Mouse (Mus musculus) neural tube, embryonic 15.5 days (tissue): ENCODE results near the gene Rap1gap. TPM values are rescaled to one million over a fixed set of nuclear protein-coding genes. Genes with fewer than 3 reads are reported as not detected.

Source experiments
- ATAC-seq: fragments of 200-750 bp; cut with Nextera tagmentation; 2 replicates; pipeline ENCODE4 v1.8.0; 2017; ENCODE audit warnings: mild to moderate bottlenecking, moderate TSS enrichment, moderate library complexity; ENCODE audit not compliant: low FRiP score
- H3K27ac ChIP-seq: fragments of 300-500 bp; sonication (generic); replicated peaks from 2 replicates; pipeline ENCODE4 v1.5.1; 2015; ENCODE audit warnings: mild to moderate bottlenecking, inconsistent platforms
- H3K27me3 ChIP-seq: fragments of 300-500 bp; sonication (generic); replicated peaks from 2 replicates; pipeline ENCODE4 v1.6.1; 2015; ENCODE audit warnings: inconsistent platforms
- H3K36me3 ChIP-seq: fragments of 300-500 bp; sonication (generic); 2 replicates; pipeline ENCODE4 v1.6.1; 2015; ENCODE audit warnings: inconsistent platforms
- H3K4me1 ChIP-seq: fragments of 300-500 bp; sonication (generic); 2 replicates; pipeline ENCODE4 v1.6.1; 2015; ENCODE audit warnings: inconsistent platforms
- H3K4me2 ChIP-seq: fragments of 300-500 bp; sonication (generic); 2 replicates; pipeline ENCODE4 v1.6.1; 2015; ENCODE audit warnings: inconsistent platforms, mild to moderate bottlenecking, moderate library complexity
- H3K4me3 ChIP-seq: fragments of 300-500 bp; sonication (generic); replicated peaks from 2 replicates; pipeline ENCODE4 v1.5.1; 2015; ENCODE audit warnings: mild to moderate bottlenecking, inconsistent platforms
- H3K9ac ChIP-seq: fragments of 300-500 bp; sonication (generic); replicated peaks from 2 replicates; pipeline ENCODE4 v1.6.1; 2015; ENCODE audit warnings: mild to moderate bottlenecking, inconsistent platforms
- H3K9me3 ChIP-seq: fragments of 300-500 bp; sonication (generic); replicated peaks from 2 replicates; pipeline ENCODE4 v1.6.1; 2016; ENCODE audit warnings: inconsistent platforms
- WGBS: fragments of 180-500 bp; shearing (Covaris S2); methylation state at CpG from one replicate; pipeline ENCODE4 v1.1.7; 2015; ENCODE audit warnings: mixed read lengths; 5-methylcytosine and 5-hydroxymethylcytosine counted together
- polyA plus RNA-seq: library from polyadenylated mRNA; unstranded; fragments of >200 nt; fragmentation: Nextera tagmentation; extraction: Ambion mirVana; gene quantifications from 2 replicates; pipeline ENCODE4 v1.2.1, GENCODE M21; 2015

Rap1gap gene
- polyA plus RNA-seq, 1 experiment from 2014 or later: 106 TPM

DNA sequence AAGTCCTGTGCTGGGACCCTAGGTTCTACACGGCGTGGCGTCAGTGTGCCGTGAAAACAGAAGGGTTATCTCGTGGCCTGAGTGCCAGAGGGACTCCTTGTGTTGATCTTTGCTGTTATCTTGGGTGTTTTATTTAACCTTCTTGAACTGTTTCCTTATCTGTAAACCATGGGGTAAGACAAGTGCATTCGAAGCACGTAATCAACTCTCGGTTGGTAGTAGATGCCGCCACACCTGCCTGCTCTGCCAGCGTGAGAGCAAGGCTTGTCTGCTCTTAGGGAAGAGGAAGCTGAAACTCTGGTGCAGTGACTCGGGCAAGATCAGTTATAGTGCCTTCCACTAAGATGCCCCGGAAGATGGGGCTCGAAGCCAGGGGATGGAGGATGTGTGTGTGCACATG lies 48.4 kb downstream of the Rap1gap start:
- peaks cover 20% of the 10 kb centered on the region for H3K4me1 ChIP-seq
- 91% methylated on average over 13 of the region's 13 CpGs for WGBS
- no peak overlapping the region for H3K9ac ChIP-seq
- no peaks in the 10 kb centered on the region for H3K27me3 ChIP-seq
- H3K27ac ChIP-seq: no peak overlapping the region
- H3K9me3 ChIP-seq: no peaks in the 10 kb centered on the region
- H3K4me2 ChIP-seq: no peak overlapping the region
- no peak overlapping the region for H3K4me3 ChIP-seq
- 0 out of 2 replicates have a peak, but pooled peaks cover 5% of the 10 kb centered on the region for H3K36me3 ChIP-seq
- ATAC-seq: no peak

- Histone ChIP-seq H3K9me3 (no peaks in the 10 kb centered on the region), H3K4me3 (no peak overlapping the region), H3K27ac (no peak overlapping the region), H3K9ac (no peak overlapping the region), H3K36me3 (0 out of 2 replicates have a peak, but pooled peaks cover 6% of the 10 kb centered on the region), H3K4me2 (no peak overlapping the region), H3K27me3 (no peaks in the 10 kb centered on the region), H3K4me1 (peaks cover 15% of the 10 kb centered on the region)
- ATAC-seq: no peak
- 35% methylated on average over 8 of the region's 8 CpGs for WGBS
These were observed 49.6 kb downstream of the Rap1gap start for GRCm38 (mm10) chr4:137714020-137714624.

GRCm38 (mm10) chr4:137717005-137717404 lies 52.5 kb downstream of the Rap1gap start:
- Histone ChIP-seq H3K4me2 (no peak overlapping the region), H3K36me3 (peaks cover 11% of the 10 kb centered on the region; the same call in 1 of the 2 replicates), H3K27me3 (no peaks in the 10 kb centered on the region), H3K27ac (no peak overlapping the region), H3K4me3 (no peak overlapping the region), H3K4me1 (peaks cover 14% of the 10 kb centered on the region), H3K9me3 (no peaks in the 10 kb centered on the region), H3K9ac (no peak overlapping the region)
- 65% methylated on average over 7 of the region's 7 CpGs for WGBS
- ATAC-seq: no peak

GRCm38 (mm10) chr4:137717671-137718070 lies 53.1 kb downstream of the Rap1gap start:
- Histone ChIP-seq H3K27me3 (no peaks in the 10 kb centered on the region), H3K27ac (no peak overlapping the region), H3K36me3 (peaks cover 11% of the 10 kb centered on the region; the same call in 1 of the 2 replicates), H3K4me1 (peaks cover 17% of the 10 kb centered on the region), H3K4me2 (no peak overlapping the region), H3K9me3 (no peaks in the 10 kb centered on the region), H3K4me3 (no peak overlapping the region), H3K9ac (no peak overlapping the region)
- no peak for ATAC-seq
- 78% methylated on average over 15 of the region's 15 CpGs for WGBS

DNA sequence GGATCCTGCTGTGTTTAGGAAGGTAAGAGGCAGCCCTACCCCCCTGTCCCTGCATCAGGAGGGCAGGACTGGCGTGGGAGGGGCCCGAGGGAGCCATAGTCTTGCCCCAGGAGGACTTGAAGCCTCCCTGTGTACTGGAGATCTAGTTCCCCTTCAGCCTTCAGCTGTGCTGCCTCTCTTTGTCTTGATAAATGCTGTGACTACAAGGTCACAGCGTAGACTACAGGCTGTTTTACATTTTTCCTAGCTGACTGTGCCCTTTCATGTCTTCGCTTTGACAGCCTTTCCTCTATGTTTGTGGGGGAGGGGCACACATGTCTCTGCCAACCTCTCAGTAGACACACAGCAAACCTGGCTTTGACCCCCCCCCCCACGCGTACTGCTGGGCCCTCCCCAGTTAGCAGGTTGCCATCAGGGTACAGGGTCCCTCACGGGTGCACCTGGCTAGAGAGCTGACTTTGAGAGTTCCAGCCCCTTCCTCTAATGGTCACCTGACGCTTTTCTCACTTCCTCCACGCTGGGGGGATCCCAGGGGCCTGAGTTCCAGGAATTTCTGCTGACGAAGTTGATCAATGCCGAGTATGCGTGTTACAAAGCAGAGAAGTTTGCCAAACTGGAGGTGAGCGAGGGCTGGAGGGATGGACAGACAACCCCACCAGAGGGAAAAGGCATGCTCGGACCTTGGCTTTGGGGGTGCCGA lies 55.0 kb downstream of the Rap1gap start:
- H3K9me3 ChIP-seq: no peaks in the 10 kb centered on the region
- H3K27me3 ChIP-seq: peaks cover 16% of the 10 kb centered on the region; the same call in 1 of the 2 replicates
- no peak for ATAC-seq
- WGBS: 29% methylated on average over 15 of the region's 15 CpGs
- H3K27ac ChIP-seq: peak overlapping the region; percentile 48; the same call in 1 of the 2 replicates
- H3K4me2 ChIP-seq: no peak overlapping the region
- peaks cover 25% of the 10 kb centered on the region for H3K4me1 ChIP-seq
- H3K36me3 ChIP-seq: peaks cover 13% of the 10 kb centered on the region; the same call in 1 of the 2 replicates
- no peak overlapping the region for H3K4me3 ChIP-seq
- H3K9ac ChIP-seq: 0 out of 2 replicates have a peak overlapping the region, but pooled peaks have one; percentile 10

DNA sequence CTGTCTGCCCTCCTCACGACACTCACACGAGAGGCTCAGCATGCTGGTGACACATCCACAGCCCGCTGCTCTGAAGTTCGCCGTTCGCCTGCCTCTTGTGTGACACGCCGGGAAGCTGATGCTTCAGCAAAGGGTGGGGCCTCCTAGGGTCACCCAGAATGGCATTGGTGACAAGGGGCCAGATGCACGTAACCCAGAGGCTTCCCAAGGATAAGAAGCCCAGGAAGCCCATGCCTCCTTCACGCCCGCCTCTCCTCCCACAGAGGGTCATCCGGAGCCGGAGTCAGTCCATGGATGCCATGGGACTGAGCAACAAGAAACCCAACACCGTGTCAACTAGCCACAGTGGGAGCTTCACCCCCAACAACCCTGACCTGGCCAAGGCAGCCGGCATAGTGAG lies 57.0 kb downstream of the Rap1gap start:
- Histone ChIP-seq H3K36me3 (peaks cover 16% of the 10 kb centered on the region; the same call in 1 of the 2 replicates), H3K4me2 (no peak overlapping the region), H3K4me3 (no peak overlapping the region), H3K27me3 (peaks cover 16% of the 10 kb centered on the region; the same call in 1 of the 2 replicates), H3K4me1 (peaks cover 26% of the 10 kb centered on the region), H3K27ac (no peak overlapping the region), H3K9ac (no peak overlapping the region), H3K9me3 (no peaks in the 10 kb centered on the region)
- WGBS: 92% methylated on average over 15 of the region's 15 CpGs
- ATAC-seq: no peak

GRCm38 (mm10) chr4:137722230-137722629 lies 57.7 kb downstream of the Rap1gap start:
- 91% methylated on average over 3 of the region's 3 CpGs for WGBS
- H3K4me3 ChIP-seq: no peak overlapping the region
- H3K4me2 ChIP-seq: no peak overlapping the region
- no peak for ATAC-seq
- H3K27ac ChIP-seq: no peak overlapping the region
- no peaks in the 10 kb centered on the region for H3K9me3 ChIP-seq
- H3K36me3 ChIP-seq: peaks cover 16% of the 10 kb centered on the region; the same call in 1 of the 2 replicates
- H3K9ac ChIP-seq: no peak overlapping the region
- H3K4me1 ChIP-seq: peaks cover 32% of the 10 kb centered on the region
- peaks cover 16% of the 10 kb centered on the region; the same call in 1 of the 2 replicates for H3K27me3 ChIP-seq

DNA sequence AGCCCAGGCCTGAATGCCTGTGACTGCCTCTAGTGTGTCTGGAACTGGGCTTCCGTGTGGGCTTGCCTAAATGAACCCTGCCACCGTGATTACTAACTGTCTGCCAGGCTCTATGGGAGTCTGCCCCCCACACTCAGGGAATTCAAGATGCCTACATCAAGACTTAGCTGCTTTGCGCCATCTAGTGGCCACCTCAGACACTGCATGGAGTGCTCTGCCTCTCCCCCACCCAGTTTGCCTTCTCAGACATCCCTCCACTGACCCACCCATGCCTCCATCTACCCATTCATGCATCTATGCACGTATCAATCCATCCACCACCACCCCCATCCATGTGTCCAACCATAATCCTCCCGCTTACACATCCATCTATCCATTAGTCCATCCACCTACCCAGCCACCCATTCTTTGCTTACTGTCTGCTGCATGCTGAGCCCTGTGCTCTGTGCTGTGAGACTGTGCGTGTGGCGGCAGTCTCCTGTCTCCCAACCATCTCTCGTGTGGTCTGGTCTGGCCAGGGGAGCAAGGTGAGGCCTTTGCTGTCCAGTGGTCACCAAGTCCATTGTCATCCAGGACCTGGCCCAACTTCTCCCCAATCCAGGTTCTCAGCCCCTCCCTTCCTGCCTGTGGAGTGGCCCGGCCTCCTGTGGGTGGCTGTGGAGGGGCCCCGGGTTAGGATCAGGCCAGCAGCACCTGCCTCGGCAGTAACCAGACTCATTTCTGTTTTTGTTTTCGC lies 58.3 kb downstream of the Rap1gap start:
- Histone ChIP-seq H3K36me3 (peaks cover 12% of the 10 kb centered on the region; the same call in 1 of the 2 replicates), H3K9me3 (no peaks in the 10 kb centered on the region), H3K4me3 (no peak overlapping the region), H3K27ac (no peak overlapping the region), H3K9ac (no peak overlapping the region), H3K4me2 (no peak overlapping the region), H3K27me3 (peaks cover 16% of the 10 kb centered on the region; the same call in 1 of the 2 replicates), H3K4me1 (peaks cover 38% of the 10 kb centered on the region)
- ATAC-seq: no peak
- 35% methylated on average over 12 of the region's 12 CpGs for WGBS

DNA sequence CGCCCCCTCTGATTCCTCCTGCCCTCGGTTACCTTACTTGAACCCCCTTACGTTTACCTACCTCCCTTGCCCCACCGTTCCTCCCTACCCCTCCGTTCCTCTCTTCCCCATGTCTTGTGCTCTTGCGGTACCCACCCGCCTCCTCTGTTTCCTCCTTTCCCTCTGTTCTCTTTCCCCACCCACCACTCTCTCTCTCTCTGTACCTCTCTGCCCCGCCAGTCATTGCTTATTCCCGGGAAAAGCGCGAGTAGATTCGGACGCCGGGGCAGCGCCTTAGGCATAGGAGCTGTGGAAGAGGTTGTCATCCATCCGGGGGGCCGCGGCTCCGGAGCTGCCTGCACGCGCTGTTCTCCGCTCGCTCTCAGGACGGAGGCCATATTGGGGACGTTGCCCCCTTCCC lies 59.0 kb downstream of the Rap1gap start:
- Histone ChIP-seq H3K4me3 (no peak overlapping the region), H3K4me2 (peak overlapping the region; percentile 26), H3K9me3 (no peaks in the 10 kb centered on the region), H3K36me3 (peaks cover 10% of the 10 kb centered on the region; the same call in 1 of the 2 replicates), H3K27ac (no peak overlapping the region), H3K27me3 (peaks cover 16% of the 10 kb centered on the region; the same call in 1 of the 2 replicates), H3K4me1 (peaks cover 45% of the 10 kb centered on the region), H3K9ac (no peak overlapping the region)
- 40% methylated on average over 25 of the region's 25 CpGs for WGBS
- ATAC-seq: no peak

- no peaks in the 10 kb centered on the region for H3K9me3 ChIP-seq
- H3K27ac ChIP-seq: no peak overlapping the region
- ATAC-seq: no peak
- no peak overlapping the region for H3K4me2 ChIP-seq
- no peak overlapping the region for H3K9ac ChIP-seq
- H3K27me3 ChIP-seq: peaks cover 20% of the 10 kb centered on the region
- H3K4me3 ChIP-seq: no peak overlapping the region
- peaks cover 10% of the 10 kb centered on the region; the same call in 1 of the 2 replicates for H3K36me3 ChIP-seq
- 51% methylated on average over 11 of the region's 11 CpGs for WGBS
- H3K4me1 ChIP-seq: peaks cover 45% of the 10 kb centered on the region
These were observed 59.7 kb downstream of the Rap1gap start for GRCm38 (mm10) chr4:137724212-137724611.

- no peak overlapping the region for H3K27ac ChIP-seq
- WGBS: 55% methylated on average over 8 of the region's 8 CpGs
- H3K4me1 ChIP-seq: peaks cover 45% of the 10 kb centered on the region
- peaks cover 23% of the 10 kb centered on the region for H3K27me3 ChIP-seq
- peaks cover 10% of the 10 kb centered on the region; the same call in 1 of the 2 replicates for H3K36me3 ChIP-seq
- no peaks in the 10 kb centered on the region for H3K9me3 ChIP-seq
- H3K4me3 ChIP-seq: no peak overlapping the region
- no peak for ATAC-seq
- no peak overlapping the region for H3K4me2 ChIP-seq
- no peak overlapping the region for H3K9ac ChIP-seq
These were observed 60.2 kb downstream of the Rap1gap start for GRCm38 (mm10) chr4:137724766-137725165.
